In genomic region chr1:12409738-12410523, GRCm38 (mm10) we compare ENCODE assay signal across 15 mouse cellular contexts.
DNase-seq lines count a peak whose midpoint lies in the region; ATAC-seq lines count a peak whose summit lies in the region.
"Had no signal": no experiment of that assay in that cellular context is flagged by ENCODE, and none has a peak within 500 bp of the region (broad histone marks: within the 10 kb centered on the region; RNA-seq: fewer than 3 reads in every experiment).

No protein-coding gene starts in this region.

- no peak overlapping the region for H3K9ac ChIP-seq in midbrain, embryonic 13.5 days (replicated peaks)
- H3K9ac ChIP-seq in hindbrain, embryonic 16.5 days (ENCODE audit: low read depth, low read length) = no peak overlapping the region
- H3K9ac ChIP-seq: heart, embryonic 13.5 days; limb, embryonic 15.5 days had no signal

- ATAC-seq in midbrain, embryonic 13.5 days = peak; percentile 81
- peak; percentile 92 for ATAC-seq in hindbrain, embryonic 16.5 days
- ATAC-seq: inflammation-experienced regulatory T-cells, adult 6 months had no signal

- no peak overlapping the region for H3K4me3 ChIP-seq in midbrain, embryonic 13.5 days (replicated peaks)
- H3K4me3 ChIP-seq in midbrain, embryonic 10.5 days = no peak overlapping the region
- H3K4me3 ChIP-seq in hindbrain, embryonic 16.5 days (ENCODE audit: low read length) = no peak overlapping the region
- H3K4me3 ChIP-seq: heart, embryonic 13.5 days; limb, embryonic 15.5 days had no signal

- no peaks in the 10 kb centered on the region for H3K27me3 ChIP-seq in midbrain, embryonic 13.5 days
- no peaks in the 10 kb centered on the region for H3K27me3 ChIP-seq in midbrain, embryonic 10.5 days (ENCODE audit: low read depth, poor library complexity, severe bottlenecking)
- H3K27me3 ChIP-seq in hindbrain, embryonic 16.5 days (replicated peaks; ENCODE audit: control insufficient read depth, insufficient read depth, low read length) = no peaks in the 10 kb centered on the region
- H3K27me3 ChIP-seq: heart, embryonic 13.5 days; limb, embryonic 15.5 days had no signal

- no peak overlapping the region for H3K27ac ChIP-seq in midbrain, embryonic 13.5 days
- H3K27ac ChIP-seq in midbrain, embryonic 10.5 days (replicated peaks) = no peak overlapping the region
- H3K27ac ChIP-seq in hindbrain, embryonic 16.5 days (ENCODE audit: low read depth, low read length) = no peak overlapping the region
- H3K27ac ChIP-seq: heart, embryonic 13.5 days; limb, embryonic 15.5 days had no signal

- 72% methylated on average over 6 of the region's 6 CpGs for WGBS in midbrain, embryonic 13.5 days
- 85% methylated on average over 6 of the region's 6 CpGs for WGBS in midbrain, embryonic 10.5 days
- 35% methylated on average over 6 of the region's 6 CpGs for WGBS in hindbrain, embryonic 16.5 days

- DNase-seq in cerebellum, postnatal 14 days = peak; percentile 52 to 63
- DNase-seq in cerebellum, postnatal 36 days = no peak
- DNase-seq in midbrain, embryonic 10.5 days (ENCODE audit: low spot score) = no peak
- peak; percentile 24 for DNase-seq in retina, embryonic 14.5 days (ENCODE audit: low spot score)
- DNase-seq in thymus, postnatal 4 days = no peak
- DNase-seq in c-Kit-positive CD71-positive TER-119-positive erythroid progenitor cells, embryonic 14.5 days (ENCODE audit: low spot score) = no peak
- DNase-seq: gastrocnemius, postnatal 36 days; layer of hippocampus, postnatal 36 days; lung, adult 18-20 months; right cerebral cortex, postnatal 14 days had no signal

- H3K4me2 ChIP-seq in midbrain, embryonic 13.5 days (replicated peaks) = no peak overlapping the region
- H3K4me2 ChIP-seq in hindbrain, embryonic 16.5 days (ENCODE audit: low read length) = no peak overlapping the region
- H3K4me2 ChIP-seq: heart, embryonic 13.5 days; limb, embryonic 15.5 days had no signal

- no peaks in the 10 kb centered on the region for H3K4me1 ChIP-seq in midbrain, embryonic 13.5 days (replicated peaks)
- no peaks in the 10 kb centered on the region for H3K4me1 ChIP-seq in midbrain, embryonic 10.5 days
- H3K4me1 ChIP-seq in hindbrain, embryonic 16.5 days (ENCODE audit: control insufficient read depth, insufficient read depth, low read depth, low read length) = no peaks in the 10 kb centered on the region; the same call in 1 of the 2 replicates
- H3K4me1 ChIP-seq: limb, embryonic 15.5 days had no signal

- no peaks in the 10 kb centered on the region for H3K9me3 ChIP-seq in midbrain, embryonic 13.5 days
- H3K9me3 ChIP-seq in midbrain, embryonic 10.5 days (replicated peaks) = no peaks in the 10 kb centered on the region
- no peaks in the 10 kb centered on the region for H3K9me3 ChIP-seq in hindbrain, embryonic 16.5 days (ENCODE audit: control insufficient read depth, low read length)
- H3K9me3 ChIP-seq: heart, embryonic 13.5 days; limb, embryonic 15.5 days had no signal

- H3K36me3 ChIP-seq in midbrain, embryonic 13.5 days = no peaks in the 10 kb centered on the region
- no peaks in the 10 kb centered on the region for H3K36me3 ChIP-seq in midbrain, embryonic 10.5 days
- no peaks in the 10 kb centered on the region for H3K36me3 ChIP-seq in hindbrain, embryonic 16.5 days (ENCODE audit: control insufficient read depth, insufficient read depth, low read length)
- H3K36me3 ChIP-seq: heart, embryonic 13.5 days; limb, embryonic 15.5 days had no signal

Comparison
In these comparisons a context has a peak if more than half of its experiments do, and no peak if none do; other contexts are left out.
1. DNase-seq: peak in cerebellum, postnatal 14 days (2 of 2) and retina, embryonic 14.5 days (single experiment); none in cerebellum, postnatal 36 days (0 of 2), midbrain, embryonic 10.5 days (single experiment), thymus, postnatal 4 days (single experiment) and c-Kit-positive CD71-positive TER-119-positive erythroid progenitor cells, embryonic 14.5 days (single experiment).